18 mouse cellular contexts compared by ENCODE assay signal in the genomic region with DNA sequence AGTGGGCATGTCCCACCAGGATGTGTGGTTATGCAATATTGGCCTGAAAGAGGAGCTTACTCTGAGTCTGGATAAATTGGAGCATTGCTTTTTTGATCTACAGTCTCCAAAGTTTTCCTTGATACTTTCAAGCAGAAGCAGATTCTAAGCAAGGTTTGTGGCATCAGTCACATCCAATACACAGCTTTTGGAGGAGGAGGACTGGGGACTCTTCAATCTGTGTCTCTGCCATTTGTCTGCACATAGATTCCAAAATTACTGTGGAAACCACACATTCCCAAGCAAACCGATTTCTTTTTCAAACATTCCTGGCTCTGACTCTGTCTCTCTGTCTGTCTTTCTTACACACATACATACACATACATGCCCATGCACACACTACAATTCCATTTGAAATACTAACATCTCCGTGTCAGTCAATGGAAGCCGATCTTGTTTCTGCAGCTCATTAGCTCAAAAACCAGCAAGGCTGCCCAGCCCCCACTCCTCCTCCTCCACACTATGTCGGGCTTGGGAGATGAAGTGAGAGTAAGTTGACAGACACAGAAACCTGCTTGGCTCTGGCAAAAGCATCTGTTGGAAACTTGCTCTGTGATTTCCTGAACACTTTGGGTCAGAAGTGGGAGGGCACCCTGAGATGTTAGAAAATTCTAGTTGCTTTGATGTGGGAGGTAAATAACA. TPM values are rescaled to one million over a fixed set of nuclear protein-coding genes. Genes with fewer than 3 reads are reported as not detected.
DNase-seq lines count a peak whose midpoint lies in the region; ATAC-seq and TF ChIP-seq lines count a peak whose summit lies in the region.
"Had no signal": no experiment of that assay in that cellular context is flagged by ENCODE, and none has a peak within 500 bp of the region (broad histone marks: within the 10 kb centered on the region; RNA-seq: fewer than 3 reads in every experiment).

No protein-coding gene starts in this region.

- H3K27me3 ChIP-seq in forebrain, embryonic 14.5 days (replicated peaks; ENCODE audit: control insufficient read depth, insufficient read depth, low read length) = no peaks in the 10 kb centered on the region
- H3K27me3 ChIP-seq in forebrain, embryonic 15.5 days = no peaks in the 10 kb centered on the region
- no peaks in the 10 kb centered on the region for H3K27me3 ChIP-seq in midbrain, postnatal 0 days (ENCODE audit: insufficient read depth, low read length)
- H3K27me3 ChIP-seq in midbrain, embryonic 11.5 days (ENCODE audit: control insufficient read depth, insufficient read depth, low read length) = no peaks in the 10 kb centered on the region
- no peaks in the 10 kb centered on the region for H3K27me3 ChIP-seq in liver, postnatal 0 days (ENCODE audit: insufficient read depth, low read length)
- H3K27me3 ChIP-seq: embryonic facial prominence, embryonic 15.5 days; heart, embryonic 12.5 days; hindbrain, embryonic 15.5 days; neural tube, embryonic 12.5 days had no signal

- H3K4me2 ChIP-seq in forebrain, embryonic 14.5 days (ENCODE audit: low read length) = no peak overlapping the region
- H3K4me2 ChIP-seq in forebrain, embryonic 15.5 days (replicated peaks) = no peak overlapping the region
- no peak overlapping the region for H3K4me2 ChIP-seq in midbrain, postnatal 0 days (ENCODE audit: low read depth, low read length, poor library complexity, severe bottlenecking)
- no peak overlapping the region for H3K4me2 ChIP-seq in midbrain, embryonic 11.5 days
- H3K4me2 ChIP-seq in liver, postnatal 0 days (ENCODE audit: low read depth, low read length) = no peak overlapping the region
- H3K4me2 ChIP-seq: embryonic facial prominence, embryonic 15.5 days; heart, embryonic 12.5 days; hindbrain, embryonic 15.5 days; neural tube, embryonic 12.5 days had no signal

- H3K27ac ChIP-seq in forebrain, embryonic 14.5 days (ENCODE audit: low read depth, low read length) = no peak overlapping the region
- no peak overlapping the region for H3K27ac ChIP-seq in forebrain, embryonic 15.5 days (replicated peaks)
- no peak overlapping the region for H3K27ac ChIP-seq in midbrain, postnatal 0 days (ENCODE audit: low read depth, low read length)
- no peak overlapping the region for H3K27ac ChIP-seq in midbrain, embryonic 11.5 days (ENCODE audit: low read depth, low read length)
- H3K27ac ChIP-seq in liver, postnatal 0 days (ENCODE audit: low read depth) = no peak overlapping the region
- H3K27ac ChIP-seq: hindbrain, embryonic 15.5 days; neural tube, embryonic 12.5 days had no signal

- TF ChIP-seq EP300 in liver, postnatal 0 days (IDR thresholded peaks at IDR 0.05; ENCODE audit: low read depth) = no peak

- H3K9ac ChIP-seq in forebrain, embryonic 14.5 days (ENCODE audit: low read length) = no peak overlapping the region
- no peak overlapping the region for H3K9ac ChIP-seq in forebrain, embryonic 15.5 days (replicated peaks)
- H3K9ac ChIP-seq in midbrain, postnatal 0 days (replicated peaks; ENCODE audit: low read length, poor library complexity, severe bottlenecking) = no peak overlapping the region
- no peak overlapping the region for H3K9ac ChIP-seq in midbrain, embryonic 11.5 days (ENCODE audit: low read length)
- H3K9ac ChIP-seq in liver, postnatal 0 days (replicated peaks) = no peak overlapping the region
- H3K9ac ChIP-seq: embryonic facial prominence, embryonic 15.5 days; heart, embryonic 12.5 days; hindbrain, embryonic 15.5 days; neural tube, embryonic 12.5 days had no signal

- no peaks in the 10 kb centered on the region for H3K36me3 ChIP-seq in forebrain, embryonic 14.5 days (ENCODE audit: control insufficient read depth, insufficient read depth, low read length)
- no peaks in the 10 kb centered on the region for H3K36me3 ChIP-seq in forebrain, embryonic 15.5 days
- no peaks in the 10 kb centered on the region for H3K36me3 ChIP-seq in midbrain, postnatal 0 days (ENCODE audit: insufficient read depth, low read length)
- no peaks in the 10 kb centered on the region for H3K36me3 ChIP-seq in midbrain, embryonic 11.5 days (ENCODE audit: control insufficient read depth, insufficient read depth, low read length)
- no peaks in the 10 kb centered on the region for H3K36me3 ChIP-seq in liver, postnatal 0 days (replicated peaks; ENCODE audit: insufficient read depth, low read length)
- H3K36me3 ChIP-seq: embryonic facial prominence, embryonic 15.5 days; heart, embryonic 12.5 days; hindbrain, embryonic 15.5 days; neural tube, embryonic 12.5 days had no signal

- 66% methylated on average over 4 of the region's 4 CpGs for WGBS in forebrain, embryonic 14.5 days
- WGBS in forebrain, embryonic 15.5 days = 52% methylated on average over 4 of the region's 4 CpGs
- 61% methylated on average over 4 of the region's 4 CpGs for WGBS in midbrain, postnatal 0 days
- 70% methylated on average over 4 of the region's 4 CpGs for WGBS in midbrain, embryonic 11.5 days
- 67% methylated on average over 4 of the region's 4 CpGs for WGBS in liver, postnatal 0 days (ENCODE audit: insufficient replicate concordance)

- no peak for TF ChIP-seq CTCF in midbrain, postnatal 0 days (IDR thresholded peaks at IDR 0.05)
- no peak for TF ChIP-seq CTCF in liver, postnatal 0 days (IDR thresholded peaks at IDR 0.05; ENCODE audit: low read depth)

- no peak overlapping the region for H3K4me3 ChIP-seq in forebrain, embryonic 14.5 days (ENCODE audit: low read depth, low read length)
- H3K4me3 ChIP-seq in forebrain, embryonic 15.5 days = no peak overlapping the region
- H3K4me3 ChIP-seq in midbrain, postnatal 0 days (ENCODE audit: low read depth, low read length) = no peak overlapping the region
- no peak overlapping the region for H3K4me3 ChIP-seq in midbrain, embryonic 11.5 days (ENCODE audit: low read depth, low read length)
- H3K4me3 ChIP-seq in liver, postnatal 0 days (ENCODE audit: low read depth, low read length) = no peak overlapping the region
- H3K4me3 ChIP-seq: embryonic facial prominence, embryonic 15.5 days; heart, embryonic 12.5 days; hindbrain, embryonic 15.5 days; neural tube, embryonic 12.5 days had no signal

- peak; percentile 25 for DNase-seq in forebrain, embryonic 14.5 days (ENCODE audit: low spot score)
- DNase-seq in midbrain, postnatal 0 days (ENCODE audit: low spot score) = peak; percentile 29
- DNase-seq in midbrain, embryonic 11.5 days (ENCODE audit: low spot score, missing footprints) = no peak
- DNase-seq in layer of hippocampus, postnatal 10 days (ENCODE audit: low spot score in 2 of 2) = peak; percentile 38 to 54
- DNase-seq in right cerebral cortex, postnatal 36 days (ENCODE audit: low spot score in 2 of 2) = peak; percentile 12 to 18
- DNase-seq in liver, postnatal 0 days = no peak
- DNase-seq: kidney, postnatal 14 days; liver; spleen, adult 18-20 months; thymus, adult 18-20 months had no signal

- ATAC-seq in forebrain, embryonic 14.5 days = no peak
- ATAC-seq in forebrain, embryonic 15.5 days (replicated peaks) = no peak
- no peak for ATAC-seq in midbrain, postnatal 0 days (ENCODE audit: low FRiP score)
- no peak for ATAC-seq in midbrain, embryonic 11.5 days (ENCODE audit: low FRiP score)
- no peak for ATAC-seq in monocyte, adult 5-6 weeks (replicated peaks; ENCODE audit: insufficient number of reproducible peaks, low FRiP score, low TSS enrichment, poor library complexity, severe bottlenecking)
- ATAC-seq in liver, postnatal 0 days = no peak
- ATAC-seq: activated CD4-positive, CD25-positive, alpha-beta regulatory T cell, adult 4 months had no signal

- H3K4me1 ChIP-seq in forebrain, embryonic 14.5 days (ENCODE audit: control insufficient read depth, insufficient read depth, low read length) = no peaks in the 10 kb centered on the region
- no peaks in the 10 kb centered on the region for H3K4me1 ChIP-seq in forebrain, embryonic 15.5 days
- no peaks in the 10 kb centered on the region for H3K4me1 ChIP-seq in midbrain, postnatal 0 days (ENCODE audit: insufficient read depth, low read length)
- no peaks in the 10 kb centered on the region for H3K4me1 ChIP-seq in midbrain, embryonic 11.5 days (ENCODE audit: control insufficient read depth, insufficient read depth, low read length)
- H3K4me1 ChIP-seq in liver, postnatal 0 days (ENCODE audit: insufficient read depth) = no peaks in the 10 kb centered on the region
- H3K4me1 ChIP-seq: embryonic facial prominence, embryonic 15.5 days; heart, embryonic 12.5 days; hindbrain, embryonic 15.5 days; neural tube, embryonic 12.5 days had no signal

- no peaks in the 10 kb centered on the region for H3K9me3 ChIP-seq in forebrain, embryonic 14.5 days (replicated peaks; ENCODE audit: control insufficient read depth, low read length)
- H3K9me3 ChIP-seq in forebrain, embryonic 15.5 days = no peaks in the 10 kb centered on the region
- H3K9me3 ChIP-seq in midbrain, postnatal 0 days (ENCODE audit: low read length) = no peaks in the 10 kb centered on the region
- no peaks in the 10 kb centered on the region for H3K9me3 ChIP-seq in midbrain, embryonic 11.5 days (ENCODE audit: control insufficient read depth, low read length)
- no peaks in the 10 kb centered on the region for H3K9me3 ChIP-seq in liver, postnatal 0 days (ENCODE audit: low read length)
- H3K9me3 ChIP-seq: embryonic facial prominence, embryonic 15.5 days; hindbrain, embryonic 15.5 days; neural tube, embryonic 12.5 days had no signal

RNA-seq across cellular contexts. Expression of a gene that starts 18.5 kb away (rescaled TPM):
- polyA plus RNA-seq in forebrain, embryonic 14.5 days (2014; fragmentation: Nextera tagmentation; extraction: Ambion mirVana) = not detected in 2 replicates
- not detected in 2 replicates for polyA plus RNA-seq in forebrain, embryonic 15.5 days (2015; fragmentation: Nextera tagmentation; extraction: Ambion mirVana)
- not detected in 2 replicates for total RNA-seq in midbrain, postnatal 0 days (2014; rRNA removed)
- not detected in 2 replicates for polyA plus RNA-seq in midbrain, postnatal 0 days (2015; fragmentation: Nextera tagmentation; extraction: Ambion mirVana)
- not detected in 2 replicates for polyA plus RNA-seq in midbrain, embryonic 11.5 days (2014; fragmentation: Nextera tagmentation; extraction: Ambion mirVana)
- total RNA-seq in layer of hippocampus, postnatal 10 days (2021) = not detected
- total RNA-seq in monocyte, adult 5-6 weeks (2017) = not detected in 3 replicates
- 0.59 TPM in 1 of 2 replicates, not detected in the other for polyA plus RNA-seq in liver, postnatal 0 days (2015; fragmentation: Nextera tagmentation; extraction: Ambion mirVana)
- total RNA-seq: ES-E14 had no signal
- polyA plus RNA-seq: embryonic facial prominence, embryonic 15.5 days; heart, embryonic 12.5 days; hindbrain, embryonic 15.5 days; neural tube, embryonic 12.5 days had no signal

Comparison
In these comparisons a context has a peak if more than half of its experiments do, and no peak if none do; other contexts are left out.
1. DNase-seq: peak in forebrain, embryonic 14.5 days (single experiment), midbrain, postnatal 0 days (single experiment), layer of hippocampus, postnatal 10 days (2 of 2) and right cerebral cortex, postnatal 36 days (2 of 2); none in midbrain, embryonic 11.5 days (single experiment) and liver, postnatal 0 days (single experiment).